Comparison of ENCODE assay signal across 14 mouse cellular contexts in genomic region chr2:167904621-167905367, GRCm38 (mm10). TPM values are rescaled to one million over a fixed set of nuclear protein-coding genes. Genes with fewer than 3 reads are reported as not detected.
DNase-seq lines count a peak whose midpoint lies in the region; ATAC-seq and TF ChIP-seq lines count a peak whose summit lies in the region.
"Had no signal": no experiment of that assay in that cellular context is flagged by ENCODE, and none has a peak within 500 bp of the region (broad histone marks: within the 10 kb centered on the region; RNA-seq: fewer than 3 reads in every experiment).

No protein-coding gene starts in this region.

- no peaks in the 10 kb centered on the region for H3K4me1 ChIP-seq in spleen, adult 2 months (ENCODE audit: control insufficient read depth, insufficient read depth, insufficient read length)
- H3K4me1 ChIP-seq: liver, embryonic 15.5 days had no signal

- H3K27ac ChIP-seq in left cerebral cortex, adult 2 months: no peak overlapping the region
- no peak overlapping the region for H3K27ac ChIP-seq in spleen, adult 2 months (ENCODE audit: insufficient read depth, low read length)
- H3K27ac ChIP-seq: forebrain, embryonic 12.5 days; hindbrain, embryonic 12.5 days; liver, embryonic 15.5 days; neural tube, embryonic 13.5 days; stomach, embryonic 15.5 days had no signal

- no peak overlapping the region for H3K4me3 ChIP-seq in left cerebral cortex, adult 2 months
- no peak overlapping the region for H3K4me3 ChIP-seq in spleen, adult 2 months (ENCODE audit: extremely low read depth, insufficient read depth, insufficient read length)
- H3K4me3 ChIP-seq: forebrain, embryonic 12.5 days; hindbrain, embryonic 12.5 days; liver, embryonic 15.5 days; neural tube, embryonic 13.5 days; stomach, embryonic 15.5 days had no signal

- TF ChIP-seq POLR2A in spleen, adult 2 months (IDR thresholded peaks at IDR 0.05; ENCODE audit: low read depth, low read length): no peak

- 92% methylated on average over 12 of the region's 12 CpGs for WGBS in spleen, adult 2 months

- no peaks in the 10 kb centered on the region for H3K27me3 ChIP-seq in spleen, adult 2 months (ENCODE audit: control insufficient read depth, insufficient read depth, low read length)
- H3K27me3 ChIP-seq: liver, embryonic 15.5 days; stomach, embryonic 15.5 days had no signal

- no peak for ATAC-seq in erythroblast, adult 5-6 weeks (replicated peaks; ENCODE audit: low FRiP score, poor library complexity, severe bottlenecking)

- H3K36me3 ChIP-seq in spleen, adult 2 months (ENCODE audit: control insufficient read depth, insufficient read depth, low read length): no peaks in the 10 kb centered on the region
- H3K36me3 ChIP-seq: forebrain, embryonic 12.5 days; hindbrain, embryonic 12.5 days; liver, embryonic 15.5 days; neural tube, embryonic 13.5 days; stomach, embryonic 15.5 days had no signal

- intact Hi-C loops in left cerebral cortex, adult 2 months (cut with DNase I): loop anchor here (5.0 kb wide), 2 partner anchors 98 to 108 kb away; partner anchors contain the start of gene Ripor3
- intact Hi-C loops in left cerebral cortex, postnatal 4 days (cut with DNase I): no loop called here

- peak; percentile 23 for TF ChIP-seq CTCF in left cerebral cortex, adult 2 months (IDR thresholded peaks at IDR 0.05)
- TF ChIP-seq CTCF in spleen, adult 2 months (IDR thresholded peaks at IDR 0.05; ENCODE audit: extremely low read depth, insufficient read depth, insufficient read length, insufficient replicate concordance): peak; percentile 16; the same call in 1 of the 2 replicates

- no peak for DNase-seq in left cerebral cortex, adult 2 months (ENCODE audit: extremely low spot score in 1 of 2, low spot score in 2 of 2)
- DNase-seq in left cerebral cortex, postnatal 4 days: no peak
- DNase-seq in spleen, adult 2 months (ENCODE audit: low read depth in 1 of 2, low spot score in 2 of 2): no peak
- DNase-seq in spleen, postnatal 14 days (ENCODE audit: low spot score in 2 of 2): no peak
- DNase-seq in R1 (ENCODE audit: low read depth, low spot score): peak; percentile 91
- no peak for DNase-seq in embryo, embryonic 10 days (ENCODE audit: low spot score)
- DNase-seq: cerebellum, adult 2 months; kidney, postnatal 14 days had no signal

RNA-seq across cellular contexts. Expression of gene Ptpn1, which starts 27.1 kb away (rescaled TPM):
- total RNA-seq in left cerebral cortex, adult 2 months (2021): 10 to 100 TPM; 52.0 to 69.0 TPM
- 10 to 100 TPM; 66.8 to 68.7 TPM for total RNA-seq in left cerebral cortex, postnatal 4 days (2021)
- 83.8 and 110 TPM in 2 replicates for polyA plus RNA-seq in spleen, adult 2 months (2012; rRNA removed)
- total RNA-seq in erythroblast, adult 5-6 weeks (2015; ENCODE audit: low replicate concordance): 11.7 and 11.9 TPM in 2 replicates
- total RNA-seq in erythroblast, adult 5-6 weeks (2017; ENCODE audit: low replicate concordance): 8.9 and 9.1 TPM in 2 replicates

Comparison
In these comparisons a context has a peak if more than half of its experiments do, and no peak if none do; other contexts are left out.
1. RNA of gene Ptpn1, which starts 27.1 kb away (total RNA-seq): 52.0 to 69.0 TPM in left cerebral cortex, adult 2 months and 66.8 to 68.7 TPM in left cerebral cortex, postnatal 4 days; 8.9 to 11.9 TPM in erythroblast, adult 5-6 weeks; every median in the first group is over 4 times any median in the second.